ENCODE assay signal across 34 mouse cellular contexts in genomic region chr5:139309946-139310345, GRCm38 (mm10). TPM values are rescaled to one million over a fixed set of nuclear protein-coding genes. Genes with fewer than 3 reads are reported as not detected.
DNase-seq lines count a peak whose midpoint lies in the region; ATAC-seq and TF ChIP-seq lines count a peak whose summit lies in the region.
"Had no signal": no experiment of that assay in that cellular context is flagged by ENCODE, and none has a peak within 500 bp of the region (broad histone marks: within the 10 kb centered on the region; RNA-seq: fewer than 3 reads in every experiment).

No protein-coding gene starts in this region.

- no peak overlapping the region for H3K4me2 ChIP-seq in CH12.LX (ENCODE audit: insufficient read depth, low read depth, poor library complexity, severe bottlenecking)
- no peak overlapping the region for H3K4me2 ChIP-seq in hindbrain, postnatal 0 days (ENCODE audit: low read depth, low read length)
- H3K4me2 ChIP-seq: embryonic facial prominence, embryonic 15.5 days; heart, embryonic 13.5 days; limb, embryonic 12.5 days; liver, embryonic 11.5 days had no signal

- H3K4me3 ChIP-seq in CH12.LX (replicated peaks in 1 of 3; ENCODE audit: low read depth in 2 of 3, low read length in 2 of 3, poor library complexity in 1 of 3), result no peak overlapping the region
- no peak overlapping the region for H3K4me3 ChIP-seq in hindbrain, postnatal 0 days (ENCODE audit: low read length)
- H3K4me3 ChIP-seq in heart, adult 2 months, result no peak overlapping the region
- H3K4me3 ChIP-seq: embryonic facial prominence, embryonic 15.5 days; heart, embryonic 13.5 days; limb, embryonic 12.5 days had no signal

- peaks cover 40 to 64% of the 10 kb centered on the region in 2 experiments for H3K36me3 ChIP-seq in CH12.LX (replicated peaks in 1 of 2; ENCODE audit: control insufficient read depth in 1 of 2, insufficient read depth in 1 of 2, low read length in 1 of 2)
- H3K36me3 ChIP-seq in hindbrain, postnatal 0 days (ENCODE audit: insufficient read depth, low read length), result no peaks in the 10 kb centered on the region
- no peaks in the 10 kb centered on the region for H3K36me3 ChIP-seq in heart, adult 2 months (ENCODE audit: control insufficient read depth, insufficient read depth, low read length)
- H3K36me3 ChIP-seq: embryonic facial prominence, embryonic 15.5 days; heart, embryonic 13.5 days; limb, embryonic 12.5 days had no signal

- peaks cover 21 to 71% of the 10 kb centered on the region in 2 experiments for H3K4me1 ChIP-seq in CH12.LX (ENCODE audit: control insufficient read depth in 1 of 2, insufficient read depth in 2 of 2)
- H3K4me1 ChIP-seq in hindbrain, postnatal 0 days (ENCODE audit: insufficient read depth, low read length), result no peaks in the 10 kb centered on the region
- H3K4me1 ChIP-seq in heart, adult 2 months (ENCODE audit: control insufficient read depth, insufficient read depth, low read length), result no peaks in the 10 kb centered on the region; the same call in 1 of the 2 replicates
- H3K4me1 ChIP-seq: embryonic facial prominence, embryonic 15.5 days; heart, embryonic 13.5 days; limb, embryonic 12.5 days had no signal

- TF ChIP-seq RAD21 in CH12.LX (IDR thresholded peaks at IDR 0.05; ENCODE audit: low read depth, low read length), result no peak

- H3K9me3 ChIP-seq in CH12.LX (replicated peaks; ENCODE audit: low read length), result peaks cover 16% of the 10 kb centered on the region
- H3K9me3 ChIP-seq in hindbrain, postnatal 0 days (ENCODE audit: low read length), result no peaks in the 10 kb centered on the region
- H3K9me3 ChIP-seq: embryonic facial prominence, embryonic 15.5 days; limb, embryonic 12.5 days had no signal

- peak overlapping the region; percentile 25 for H3K27ac ChIP-seq in CH12.LX (ENCODE audit: insufficient read depth, low read depth)
- H3K27ac ChIP-seq in hindbrain, postnatal 0 days, result no peak overlapping the region
- H3K27ac ChIP-seq in heart, adult 2 months, result no peak overlapping the region
- H3K27ac ChIP-seq: embryonic facial prominence, embryonic 15.5 days; heart, embryonic 13.5 days; limb, embryonic 12.5 days had no signal

- H3K27me3 ChIP-seq in CH12.LX (replicated peaks), result no peaks in the 10 kb centered on the region
- H3K27me3 ChIP-seq in hindbrain, postnatal 0 days (ENCODE audit: insufficient read depth, low read length), result no peaks in the 10 kb centered on the region
- no peaks in the 10 kb centered on the region for H3K27me3 ChIP-seq in heart, adult 2 months (ENCODE audit: control insufficient read depth, insufficient read depth, low read length)
- H3K27me3 ChIP-seq: embryonic facial prominence, embryonic 15.5 days; heart, embryonic 13.5 days; limb, embryonic 12.5 days; Patski had no signal

- H3K9ac ChIP-seq in CH12.LX (ENCODE audit: insufficient read depth, low read depth), result no peak overlapping the region
- no peak overlapping the region for H3K9ac ChIP-seq in hindbrain, postnatal 0 days (replicated peaks; ENCODE audit: low read length)
- H3K9ac ChIP-seq in heart, adult 2 months (ENCODE audit: low read depth, low read length), result no peak overlapping the region
- H3K9ac ChIP-seq: embryonic facial prominence, embryonic 15.5 days; heart, embryonic 13.5 days; limb, embryonic 12.5 days; liver, postnatal 0 days had no signal

- no peak for TF ChIP-seq CTCF in CH12.LX (conservative IDR thresholded peaks at IDR 0.05 in 1 of 2, IDR thresholded peaks at IDR 0.05 in 1 of 2; ENCODE audit: low read depth in 2 of 2, low read length in 2 of 2)
- TF ChIP-seq CTCF in hindbrain, postnatal 0 days (IDR thresholded peaks at IDR 0.05; ENCODE audit: low read depth), result no peak
- no peak for TF ChIP-seq CTCF in heart, adult 2 months (IDR thresholded peaks at IDR 0.05)

- 87% methylated on average over 3 of the region's 3 CpGs for WGBS in hindbrain, postnatal 0 days
- WGBS in heart, adult 2 months, result 70% methylated on average over 3 of the region's 3 CpGs

- no peak for TF ChIP-seq POLR2A in CH12.LX (IDR thresholded peaks at IDR 0.05; ENCODE audit: low read depth, low read length)
- no peak for TF ChIP-seq POLR2A in heart, adult 2 months (IDR thresholded peaks at IDR 0.05; ENCODE audit: insufficient read depth, low read depth, low read length)

- peak; percentile 71 for ATAC-seq in inflammation-experienced regulatory T-cells, adult 6 months
- ATAC-seq in neutrophil, adult 5-6 weeks (ENCODE audit: extremely low read depth, insufficient number of reproducible peaks, low FRiP score, poor library complexity, severe bottlenecking), result peak; percentile 52; the same call in 1 of the 2 replicates
- ATAC-seq in hindbrain, postnatal 0 days, result no peak
- ATAC-seq: forebrain, embryonic 14.5 days; liver, postnatal 0 days; lung, postnatal 0 days; Patski had no signal

- peak; percentile 34 to 45 for DNase-seq in B cell, adult 2 months
- no peak for DNase-seq in CH12.LX (ENCODE audit: extremely low read depth)
- no peak for DNase-seq in adrenal gland, postnatal 10 days
- DNase-seq in hindbrain, postnatal 0 days (ENCODE audit: low spot score), result no peak
- DNase-seq in heart, adult 2 months, result no peak
- DNase-seq in cerebellum, postnatal 10 days, result no peak
- DNase-seq: adrenal gland, adult 2 months; cerebellum, adult 2 months; cerebellum, postnatal 36 days; gastrocnemius, postnatal 14 days; heart, adult 18-20 months; heart, postnatal 14 days; kidney, postnatal 25 days; layer of hippocampus, postnatal 36 days; liver, postnatal 0 days; midbrain, embryonic 14.5 days; thymus, postnatal 25 days had no signal

- no peak for TF ChIP-seq EP300 in CH12.LX (IDR thresholded peaks at IDR 0.05; ENCODE audit: low read length)
- TF ChIP-seq EP300 in heart, adult 2 months (IDR thresholded peaks at IDR 0.05; ENCODE audit: insufficient read depth, low read depth, low read length), result no peak

- in situ Hi-C loops in CH12.LX (cut with MboI; ENCODE audit: low pct_ligation_motif_present, low pct_unique_long_range_greater_than_20kb, low sequenced_read_pairs), result no loop called here

- intact Hi-C loops in heart, adult 2 months (cut with DNase I), result no loop called here

- dilution Hi-C loops in CH12.LX (cut with MboI; ENCODE audit: extremely low pct_ligation_motif_present, extremely low pct_unique_long_range_greater_than_20kb, low sequenced_read_pairs), result no loop called here

- peaks cover 62% of the 10 kb centered on the region for H3K79me2 ChIP-seq in CH12.LX (replicated peaks; ENCODE audit: control insufficient read depth, extremely low read depth, insufficient read depth, poor library complexity, severe bottlenecking)
- no peaks in the 10 kb centered on the region for H3K79me2 ChIP-seq in heart, adult 2 months (replicated peaks; ENCODE audit: control insufficient read depth, insufficient read depth, low read length)

TF ChIP-seq in CH12.LX, 34 proteins besides CTCF, POLR2A, EP300 and RAD21 (continues in another document):
- TF ChIP-seq USF1 (IDR thresholded peaks at IDR 0.05; ENCODE audit: low read depth, low read length), result no peak
- no peak for TF ChIP-seq TCF12 (IDR thresholded peaks at IDR 0.05; ENCODE audit: low read depth, low read length)
- no peak for TF ChIP-seq USF2 (conservative IDR thresholded peaks at IDR 0.05; ENCODE audit: low read depth, low read length)
- TF ChIP-seq UBTF (IDR thresholded peaks at IDR 0.05; ENCODE audit: low read depth, low read length), result no peak
- TF ChIP-seq KAT2A (IDR thresholded peaks at IDR 0.05; ENCODE audit: insufficient replicate concordance, low read length), result no peak

RNA-seq across cellular contexts. Expression of gene Adap1, which starts 15.5 kb away (rescaled TPM):
- total RNA-seq in CH12.LX (2012; rRNA removed), result 73.2 and 93.9 TPM in 2 replicates
- 53.9 and 55.3 TPM in 2 replicates for total RNA-seq in CH12.LX (2014; rRNA removed)
- polyA plus RNA-seq in CH12.LX (2012; ENCODE audit: insufficient read length, low read depth), result 61.8 and 70.7 TPM in 2 replicates
- polyA plus RNA-seq in inflammation-experienced regulatory T-cells, adult 6 months (2017; shearing (Covaris generic)), result 10 to 100 TPM in 1 of 3 experiments, 1 to 10 TPM in 2; 3.0 to 13.5 (median 3.7) TPM
- total RNA-seq in neutrophil, adult 5-6 weeks (2017), result 20.8 and 21.1 TPM in 2 replicates
- total RNA-seq in adrenal gland, postnatal 10 days (2021), result 1 to 10 TPM; 5.9 to 7.5 TPM
- 241 and 242 TPM in 2 replicates for total RNA-seq in hindbrain, postnatal 0 days (2014; rRNA removed)
- polyA plus RNA-seq in hindbrain, postnatal 0 days (2015; fragmentation: Nextera tagmentation; extraction: Ambion mirVana), result 123 and 128 TPM in 2 replicates
- 1 to 10 TPM; 1.5 to 1.7 TPM for total RNA-seq in heart, adult 2 months (2021)
- polyA plus RNA-seq in heart, adult 2 months (2012; rRNA removed), result 2.7 and 2.8 TPM in 2 replicates

RNA-seq across cellular contexts. Expression of gene Cox19, which starts 41.3 kb away (rescaled TPM):
- total RNA-seq in CH12.LX (2012; rRNA removed) (30.1 and 38.8 TPM in 2 replicates), CH12.LX (2014; rRNA removed) (32.1 and 32.3 TPM in 2 replicates)
- 70.1 and 74.0 TPM in 2 replicates for polyA plus RNA-seq in CH12.LX (2012; ENCODE audit: insufficient read length, low read depth)
- 10 to 100 TPM; 52.5 to 66.7 (median 65.2) TPM for polyA plus RNA-seq in inflammation-experienced regulatory T-cells, adult 6 months (2017; shearing (Covaris generic))
- 14.4 and 17.2 TPM in 2 replicates for total RNA-seq in neutrophil, adult 5-6 weeks (2017)
- 10 to 100 TPM; 81.5 to 84.7 TPM for total RNA-seq in adrenal gland, postnatal 10 days (2021)
- total RNA-seq in hindbrain, postnatal 0 days (2014; rRNA removed), result 93.7 and 106 TPM in 2 replicates
- 86.3 and 91.0 TPM in 2 replicates for polyA plus RNA-seq in hindbrain, postnatal 0 days (2015; fragmentation: Nextera tagmentation; extraction: Ambion mirVana)
- total RNA-seq in heart, adult 2 months (2021), result 10 to 100 TPM; 82.8 to 94.8 TPM
- 110 and 112 TPM in 2 replicates for polyA plus RNA-seq in heart, adult 2 months (2012; rRNA removed)

RNA-seq across cellular contexts. Expression of gene Cyp2w1, which starts 42.5 kb away (rescaled TPM):
- total RNA-seq in CH12.LX (2012; rRNA removed), result not detected in 2 replicates
- not detected in 2 replicates for total RNA-seq in CH12.LX (2014; rRNA removed)
- not detected in 2 replicates for polyA plus RNA-seq in CH12.LX (2012; ENCODE audit: insufficient read length, low read depth)
- not detected for polyA plus RNA-seq in inflammation-experienced regulatory T-cells, adult 6 months (2017; shearing (Covaris generic))
- total RNA-seq in neutrophil, adult 5-6 weeks (2017), result not detected in 2 replicates
- not detected for total RNA-seq in adrenal gland, postnatal 10 days (2021)
- not detected in 2 replicates for total RNA-seq in hindbrain, postnatal 0 days (2014; rRNA removed)
- polyA plus RNA-seq in hindbrain, postnatal 0 days (2015; fragmentation: Nextera tagmentation; extraction: Ambion mirVana), result not detected in 2 replicates
- total RNA-seq in heart, adult 2 months (2021), result not detected
- polyA plus RNA-seq in heart, adult 2 months (2012; rRNA removed), result not detected in 2 replicates
- total RNA-seq: adrenal gland, adult 2 months; ES-E14; gastrocnemius, postnatal 14 days; heart, adult 18-20 months; heart, postnatal 14 days; layer of hippocampus, adult 8-10 months; layer of hippocampus, postnatal 36 days; left cerebral cortex, postnatal 14 days had no signal
- polyA plus RNA-seq: adrenal gland, adult 2 months; C2C12; cerebellum, adult 2 months; forebrain, embryonic 14.5 days; heart, embryonic 13.5 days; hindbrain, embryonic 11.5 days; kidney, embryonic 14.5 days; liver, embryonic 11.5 days; liver, postnatal 0 days; lung, postnatal 0 days; midbrain, embryonic 14.5 days; neural tube, embryonic 14.5 days; Patski; testis, adult 2 months had no signal

RNA-seq across cellular contexts. Expression of gene Get4, which starts 57.8 kb away (rescaled TPM):
- total RNA-seq in CH12.LX (2012; rRNA removed), result 91.4 and 93.9 TPM in 2 replicates
- 96.4 and 103 TPM in 2 replicates for total RNA-seq in CH12.LX (2014; rRNA removed)
- 140 and 164 TPM in 2 replicates for polyA plus RNA-seq in CH12.LX (2012; ENCODE audit: insufficient read length, low read depth)
- polyA plus RNA-seq in inflammation-experienced regulatory T-cells, adult 6 months (2017; shearing (Covaris generic)), result 10 to 100 TPM; 12.0 to 25.4 (median 16.7) TPM
- total RNA-seq in neutrophil, adult 5-6 weeks (2017), result 16.6 and 17.3 TPM in 2 replicates
- 10 to 100 TPM; 69.6 to 82.9 TPM for total RNA-seq in adrenal gland, postnatal 10 days (2021)
- 49.2 and 52.7 TPM in 2 replicates for total RNA-seq in hindbrain, postnatal 0 days (2014; rRNA removed)
- 136 and 141 TPM in 2 replicates for polyA plus RNA-seq in hindbrain, postnatal 0 days (2015; fragmentation: Nextera tagmentation; extraction: Ambion mirVana)
- total RNA-seq in heart, adult 2 months (2021), result 10 to 100 TPM; 38.2 to 45.4 TPM
- 57.3 and 59.6 TPM in 2 replicates for polyA plus RNA-seq in heart, adult 2 months (2012; rRNA removed)

Comparison
In these comparisons a context has a peak if more than half of its experiments do, and no peak if none do; other contexts are left out.
1. DNase-seq: peak in B cell, adult 2 months (2 of 2); none in CH12.LX (single experiment), adrenal gland, postnatal 10 days (single experiment), hindbrain, postnatal 0 days (single experiment), heart, adult 2 months (0 of 2) and cerebellum, postnatal 10 days (0 of 2).